Mouse (Mus musculus): ENCODE data around the gene Mrps6. TPM values are rescaled to one million over a fixed set of nuclear protein-coding genes. Genes with fewer than 3 reads are reported as not detected.

Gene Mrps6
- polyA plus RNA-seq, 1 experiment from 2014 or later, result 94.9 TPM

DNA sequence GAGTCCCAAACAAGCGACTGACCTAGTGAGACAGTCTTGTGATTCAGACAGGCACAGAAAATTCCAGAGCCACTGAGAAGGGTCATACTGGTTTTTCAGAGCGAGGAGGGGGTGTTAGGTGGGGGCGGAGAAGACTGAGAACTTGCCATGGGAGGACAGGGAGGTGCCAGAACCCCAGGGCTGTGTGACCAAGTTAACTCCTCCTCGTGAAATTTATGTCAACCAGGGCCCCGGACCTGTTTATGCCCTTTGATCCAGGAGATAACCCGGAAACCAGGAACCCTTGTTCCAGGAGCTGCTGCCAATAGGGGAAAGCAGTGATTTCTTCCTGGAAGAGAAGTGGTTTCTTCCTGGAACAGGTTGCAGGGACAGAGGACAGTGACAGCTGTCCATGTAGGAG lies 101.0 kb downstream of the Mrps6 start:
- H3K4me2 ChIP-seq, result peak overlapping the region; percentile 87
- H3K4me1 ChIP-seq, result 0 out of 2 replicates have a peak, but pooled peaks cover 8% of the 10 kb centered on the region
- H3K36me3 ChIP-seq, result no peaks in the 10 kb centered on the region
- H3K9ac ChIP-seq, result no peak overlapping the region
- H3K9me3 ChIP-seq, result no peaks in the 10 kb centered on the region
- 30% methylated on average over 6 of the region's 6 CpGs for WGBS
- H3K27me3 ChIP-seq (replicated peaks), result no peaks in the 10 kb centered on the region
- H3K27ac ChIP-seq, result no peak overlapping the region
- ATAC-seq (ENCODE audit: insufficient read depth, low FRiP score, low read depth), result no peak
- H3K4me3 ChIP-seq (replicated peaks), result peak overlapping the region; percentile 48

Other genes with a start within 250 kb of the Mrps6 start
- gene Gm49711, start within 50 bp of the Mrps6 start, polyA plus RNA-seq (2015; fragmentation: Nextera tagmentation; extraction: Ambion mirVana), result not detected in 2 replicates
- 4.7 and 4.8 TPM in 2 replicates for gene Slc5a3, start 52 bp downstream of the Mrps6 start, polyA plus RNA-seq (2015; fragmentation: Nextera tagmentation; extraction: Ambion mirVana)
- gene Kcne2, start 234.1 kb downstream of the Mrps6 start, polyA plus RNA-seq (2015; fragmentation: Nextera tagmentation; extraction: Ambion mirVana), result 2.5 and 3.0 TPM in 2 replicates
- gene Smim11, start 243.0 kb downstream of the Mrps6 start, polyA plus RNA-seq (2015; fragmentation: Nextera tagmentation; extraction: Ambion mirVana), result 136 and 143 TPM in 2 replicates